Mouse (Mus musculus) liver, embryonic 11.5 days (tissue): ENCODE results near the gene Gm20547. TPM values are rescaled to one million over a fixed set of nuclear protein-coding genes. Genes with fewer than 3 reads are reported as not detected.
"Not testable (repeated sequence)": the region's sequence is repeated elsewhere in the genome, so short reads cannot be mapped to it uniquely, and the experiment has no call there.

Source experiments
- ATAC-seq: fragments of 200-750 bp; cut with Nextera tagmentation; replicated peaks from 2 replicates; pipeline ENCODE4 v1.8.0; 2017; ENCODE audit warnings: moderate number of reproducible peaks, mild to moderate bottlenecking, moderate TSS enrichment, moderate library complexity; ENCODE audit not compliant: low FRiP score
- DNase-seq: peaks from one replicate; pipeline ENCODE4 v3.0.0-alpha.2; 2017; ENCODE audit warnings: low spot score
- H3K27ac ChIP-seq: fragments of 300-500 bp; sonication (generic); 2 replicates; pipeline ENCODE4 v1.5.1; 2014; ENCODE audit warnings: mild to moderate bottlenecking, low read depth, low read length, control low read depth
- H3K27me3 ChIP-seq: fragments of 300-500 bp; sonication (generic); replicated peaks from 2 replicates; pipeline ENCODE4 v1.6.1; 2014; ENCODE audit warnings: low read length, mixed read lengths; ENCODE audit not compliant: control insufficient read depth, insufficient read depth
- H3K36me3 ChIP-seq: fragments of 300-500 bp; sonication (generic); 2 replicates; pipeline ENCODE4 v1.6.1; 2014; ENCODE audit warnings: mild to moderate bottlenecking, low read length, moderate library complexity, mixed read lengths; ENCODE audit not compliant: control insufficient read depth, insufficient read depth
- H3K4me1 ChIP-seq: fragments of 300-500 bp; sonication (generic); replicated peaks from 2 replicates; pipeline ENCODE4 v1.6.1; 2014; ENCODE audit warnings: low read length, mixed read lengths; ENCODE audit not compliant: control insufficient read depth, insufficient read depth
- H3K4me2 ChIP-seq: fragments of 300-500 bp; sonication (generic); 2 replicates; pipeline ENCODE4 v1.6.1; 2014; ENCODE audit warnings: mild to moderate bottlenecking, control low read depth, moderate library complexity
- H3K4me3 ChIP-seq: fragments of 300-500 bp; sonication (generic); 2 replicates; pipeline ENCODE4 v1.5.1; 2014; ENCODE audit warnings: low read depth, low read length, control low read depth
- H3K9ac ChIP-seq: fragments of 300-500 bp; sonication (generic); 2 replicates; pipeline ENCODE4 v1.6.1; 2014; ENCODE audit warnings: low read depth, low read length, control low read depth
- H3K9me3 ChIP-seq: fragments of 300-500 bp; sonication (generic); 2 replicates; pipeline ENCODE4 v1.6.1; 2016; ENCODE audit warnings: low read length, inconsistent platforms, mixed read lengths; ENCODE audit not compliant: control insufficient read depth
- WGBS: fragments of 180-500 bp; shearing (Covaris S2); extraction: QIAGEN DNeasy Blood & Tissue Kit; methylation state at CpG from one replicate; pipeline ENCODE4 v1.1.7; 2014; 5-methylcytosine and 5-hydroxymethylcytosine counted together
- microRNA-seq: library from miRNA; unstranded; fragments of <30 nt; microRNA quantifications from one replicate; pipeline ENCODE4, GENCODE M21; 2017; ENCODE audit warnings: borderline number of aligned reads
- polyA plus RNA-seq: library from polyadenylated mRNA; unstranded; fragments of >200 nt; fragmentation: Nextera tagmentation; extraction: Ambion mirVana; gene quantifications from 2 replicates; pipeline ENCODE4 v1.2.1, GENCODE M21; 2014

The Gm20547 gene
- polyA plus RNA-seq, 1 experiment from 2014 or later, result not detected

GRCm38 (mm10) chr17:34811275-34811674, 70.6 kb downstream of the Gm20547 start:
- no peak for ATAC-seq
- DNase-seq, result no peak
- WGBS, result 64% methylated on average over 15 of the region's 15 CpGs
- Histone ChIP-seq H3K27me3 (no peaks in the 10 kb centered on the region), H3K36me3 (no peaks in the 10 kb centered on the region), H3K9ac (no peak overlapping the region), H3K4me1 (no peaks in the 10 kb centered on the region), H3K4me3 (no peak overlapping the region), H3K9me3 (no peaks in the 10 kb centered on the region), H3K4me2 (no peak overlapping the region), H3K27ac (no peak overlapping the region)

- ATAC-seq, H3K27me3 ChIP-seq, H3K27ac ChIP-seq, H3K4me1 ChIP-seq, H3K9ac ChIP-seq, H3K4me2 ChIP-seq, DNase-seq, H3K36me3 ChIP-seq, H3K9me3 ChIP-seq, H3K4me3 ChIP-seq: not testable (repeated sequence)
- 75% methylated on average over 8 of the region's 8 CpGs for WGBS
Observed at GRCm38 (mm10) chr17:34810811-34811210, 71.0 kb downstream of the Gm20547 start.

GRCm38 (mm10) chr17:34810411-34810810, 71.4 kb downstream of the Gm20547 start:
- ATAC-seq, DNase-seq, H3K9ac ChIP-seq, H3K36me3 ChIP-seq, H3K4me1 ChIP-seq, H3K27ac ChIP-seq, H3K27me3 ChIP-seq, H3K9me3 ChIP-seq, H3K4me3 ChIP-seq, H3K4me2 ChIP-seq: not testable (repeated sequence)
- WGBS, result 84% methylated on average over 5 of the region's 5 CpGs

GRCm38 (mm10) chr17:34808599-34809205, 73.1 kb downstream of the Gm20547 start:
- WGBS, result 78% methylated on average over 6 of the region's 6 CpGs
- ATAC-seq (no peak), DNase-seq (no peak)
- Histone ChIP-seq H3K4me1 (no peaks in the 10 kb centered on the region), H3K27me3 (no peaks in the 10 kb centered on the region), H3K4me2 (no peak overlapping the region), H3K9ac (no peak overlapping the region), H3K27ac (no peak overlapping the region), H3K4me3 (no peak overlapping the region), H3K36me3 (no peaks in the 10 kb centered on the region), H3K9me3 (peaks cover 4% of the 10 kb centered on the region; the same call in 1 of the 2 replicates)

DNA sequence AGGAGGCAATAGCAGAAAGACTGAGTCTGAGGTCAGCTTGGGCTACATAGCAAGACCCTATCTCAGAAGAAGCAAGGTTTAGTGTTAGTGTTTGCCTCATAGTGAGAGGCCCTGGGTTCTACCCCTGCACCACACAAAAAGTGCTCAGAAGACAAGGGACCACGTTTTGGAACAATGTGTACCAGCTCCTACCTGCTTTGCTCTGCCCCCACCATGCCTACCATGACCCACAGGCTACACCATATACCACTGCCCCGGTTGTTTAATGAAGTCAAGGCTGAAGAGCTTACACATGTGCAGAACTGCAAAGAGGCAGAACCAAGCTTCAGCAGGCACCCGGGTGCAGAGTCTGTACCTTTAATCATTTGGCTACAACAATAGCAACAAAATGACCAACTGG, 74.7 kb downstream of the Gm20547 start:
- no peaks in the 10 kb centered on the region for H3K27me3 ChIP-seq
- no peaks in the 10 kb centered on the region for H3K36me3 ChIP-seq
- H3K4me3 ChIP-seq, result no peak overlapping the region
- no peak overlapping the region for H3K27ac ChIP-seq
- WGBS, result 58% methylated on average over 3 of the region's 3 CpGs
- ATAC-seq, result no peak
- H3K4me2 ChIP-seq, result no peak overlapping the region
- H3K4me1 ChIP-seq, result no peaks in the 10 kb centered on the region
- no peak for DNase-seq
- no peak overlapping the region for H3K9ac ChIP-seq
- H3K9me3 ChIP-seq, result peaks cover 4% of the 10 kb centered on the region; the same call in 1 of the 2 replicates

Small RNA genes within 50 kb of the gene (microRNA-seq; reads per million reads assigned to microRNA genes)
- not detected for gene Mir6970
- 3.5 reads per million, percentile 4 among the genes with 10 or more reads in this experiment for gene Mir6971
- not detected for gene Mir6972

Other genes with a start within 250 kb of the Gm20547 start
- 9.5 and 9.7 TPM in 2 replicates for gene Fkbpl, start 237.3 kb downstream of the Gm20547 start, polyA plus RNA-seq
- 39.9 and 48.5 TPM in 2 replicates for gene Atf6b, start 234.9 kb downstream of the Gm20547 start, polyA plus RNA-seq
- 0.10 TPM in 1 of 2 replicates, not detected in the other for gene Tnxb, start 211.5 kb downstream of the Gm20547 start, polyA plus RNA-seq
- gene C4b, start 138.2 kb downstream of the Gm20547 start, polyA plus RNA-seq, result 0.13 and 0.23 TPM in 2 replicates
- gene Cyp21a1, start 77.5 kb downstream of the Gm20547 start, polyA plus RNA-seq, result not detected in 2 replicates
- 25.1 and 27.1 TPM in 2 replicates for gene Stk19, start 45.1 kb downstream of the Gm20547 start, polyA plus RNA-seq
- 55.4 and 56.3 TPM in 2 replicates for gene Dxo, start 45.0 kb downstream of the Gm20547 start, polyA plus RNA-seq
- 43.7 and 44.8 TPM in 2 replicates for gene Skiv2l, start 31.8 kb downstream of the Gm20547 start, polyA plus RNA-seq
- 108 and 114 TPM in 2 replicates for gene Nelfe, start 31.7 kb downstream of the Gm20547 start, polyA plus RNA-seq
- 67.6 and 74.9 TPM in 2 replicates for gene Cfb, start 19.5 kb downstream of the Gm20547 start, polyA plus RNA-seq
- gene Zbtb12, start 2.6 kb downstream of the Gm20547 start, polyA plus RNA-seq, result 0.45 and 0.86 TPM in 2 replicates
- gene C2, start 16.2 kb upstream of the Gm20547 start, polyA plus RNA-seq, result 8.1 and 9.0 TPM in 2 replicates
- 43.6 and 50.9 TPM in 2 replicates for gene Ehmt2, start 16.4 kb upstream of the Gm20547 start, polyA plus RNA-seq
- gene Slc44a4, start 32.4 kb upstream of the Gm20547 start, polyA plus RNA-seq, result 0.97 and 1.3 TPM in 2 replicates
- 24.4 and 26.4 TPM in 2 replicates for gene Neu1, start 49.2 kb upstream of the Gm20547 start, polyA plus RNA-seq
- gene Hspa1b, start 77.2 kb upstream of the Gm20547 start, polyA plus RNA-seq, result 0.14 and 0.41 TPM in 2 replicates
- gene Gm20481, start 87.9 kb upstream of the Gm20547 start, polyA plus RNA-seq, result not detected in 2 replicates
- gene Hspa1a, start 90.1 kb upstream of the Gm20547 start, polyA plus RNA-seq, result 4.7 and 5.7 TPM in 2 replicates
- 0.66 and 1.5 TPM in 2 replicates for gene Hspa1l, start 90.7 kb upstream of the Gm20547 start, polyA plus RNA-seq
- 304 and 315 TPM in 2 replicates for gene Lsm2, start 99.8 kb upstream of the Gm20547 start, polyA plus RNA-seq
- gene Vars, start 118.9 kb upstream of the Gm20547 start, polyA plus RNA-seq, result 234 and 245 TPM in 2 replicates
- 0.16 TPM in 2 replicates for gene Vwa7, start 134.5 kb upstream of the Gm20547 start, polyA plus RNA-seq
- 6.9 and 8.5 TPM in 2 replicates for gene Sapcd1, start 146.0 kb upstream of the Gm20547 start, polyA plus RNA-seq
- gene Msh5, start 164.7 kb upstream of the Gm20547 start, polyA plus RNA-seq, result 3.8 and 4.7 TPM in 2 replicates
- 118 and 134 TPM in 2 replicates for gene Clic1, start 167.9 kb upstream of the Gm20547 start, polyA plus RNA-seq
- gene Ddah2, start 177.0 kb upstream of the Gm20547 start, polyA plus RNA-seq, result 124 and 132 TPM in 2 replicates
- gene Ly6g6c, start 183.3 kb upstream of the Gm20547 start, polyA plus RNA-seq, result 0.34 and 1.8 TPM in 2 replicates
- gene Mpig6b, start 184.1 kb upstream of the Gm20547 start, polyA plus RNA-seq, result 8.4 and 11.2 TPM in 2 replicates
- 0.57 TPM in 1 of 2 replicates, not detected in the other for gene Ly6g6e, start 194.9 kb upstream of the Gm20547 start, polyA plus RNA-seq
- 0.44 and 0.78 TPM in 2 replicates for gene Ly6g6d, start 196.0 kb upstream of the Gm20547 start, polyA plus RNA-seq
- 12.8 and 13.5 TPM in 2 replicates for gene Ly6g6f, start 203.6 kb upstream of the Gm20547 start, polyA plus RNA-seq
- gene Abhd16a, start 207.2 kb upstream of the Gm20547 start, polyA plus RNA-seq, result 71.6 and 79.8 TPM in 2 replicates
- not detected in 2 replicates for gene Ly6g5c, start 226.2 kb upstream of the Gm20547 start, polyA plus RNA-seq
- gene Ly6g5b, start 233.4 kb upstream of the Gm20547 start, polyA plus RNA-seq, result 0.69 and 0.89 TPM in 2 replicates
- gene Gpank1, start 239.4 kb upstream of the Gm20547 start, polyA plus RNA-seq, result 23.7 and 25.2 TPM in 2 replicates
- 246 and 259 TPM in 2 replicates for gene Csnk2b, start 240.0 kb upstream of the Gm20547 start, polyA plus RNA-seq
- gene D17H6S53E, start 244.3 kb upstream of the Gm20547 start, polyA plus RNA-seq, result 6.0 and 7.1 TPM in 2 replicates